Mouse (Mus musculus): ENCODE measurements around the gene Atrn.

The Atrn gene

DNA sequence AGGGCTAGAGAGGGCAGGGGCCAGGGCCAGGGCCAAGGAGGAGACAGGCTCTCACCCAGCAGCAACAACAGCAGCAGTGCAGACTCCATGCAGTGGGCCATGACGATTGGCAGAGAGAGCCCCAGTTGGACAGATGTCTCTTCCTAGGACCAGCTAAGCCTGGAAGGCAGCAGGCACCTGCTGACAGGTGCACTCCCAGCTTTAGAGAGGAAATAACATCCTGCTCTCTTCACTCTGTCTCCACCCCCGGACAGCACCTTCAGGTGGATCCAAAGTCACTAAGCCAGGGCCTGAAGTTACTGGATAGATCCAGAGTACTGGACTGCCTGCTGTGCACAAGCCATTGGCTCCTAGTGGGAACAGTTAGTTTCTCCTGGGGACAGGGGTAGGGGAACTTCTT is 136.7 kb downstream of the Atrn start, which contains the start of gene Gfra4:
Gfra4 (minus strand) TSS at position 101 of the 400 bp plus-strand sequence.
- DNase-seq, result no peak

DNA sequence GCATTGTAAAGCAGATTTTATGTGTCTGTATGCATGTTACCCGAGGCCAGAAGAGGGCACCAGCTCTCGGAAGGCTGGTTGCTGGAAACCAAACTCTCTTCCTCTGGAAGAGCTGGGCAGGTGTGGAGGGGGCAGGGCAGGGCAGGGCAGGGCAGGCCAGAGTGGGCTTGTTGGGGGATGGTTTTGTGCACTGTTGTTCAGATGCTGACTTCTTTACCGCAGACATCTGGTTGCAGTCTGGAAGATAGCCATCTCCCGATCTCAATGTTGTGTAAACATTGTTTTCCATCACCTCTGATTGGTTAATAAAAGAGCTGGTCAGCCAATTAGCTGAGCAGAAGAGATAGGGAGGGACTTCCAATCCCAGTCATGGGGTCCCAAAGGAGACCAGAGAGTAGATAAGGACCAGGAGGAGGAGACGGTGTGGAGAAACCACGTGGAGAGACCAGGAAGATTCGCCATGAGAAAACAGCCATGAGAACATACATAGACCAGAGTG is 138.1 kb downstream of the Atrn start:
- DNase-seq, result no peak

DNA sequence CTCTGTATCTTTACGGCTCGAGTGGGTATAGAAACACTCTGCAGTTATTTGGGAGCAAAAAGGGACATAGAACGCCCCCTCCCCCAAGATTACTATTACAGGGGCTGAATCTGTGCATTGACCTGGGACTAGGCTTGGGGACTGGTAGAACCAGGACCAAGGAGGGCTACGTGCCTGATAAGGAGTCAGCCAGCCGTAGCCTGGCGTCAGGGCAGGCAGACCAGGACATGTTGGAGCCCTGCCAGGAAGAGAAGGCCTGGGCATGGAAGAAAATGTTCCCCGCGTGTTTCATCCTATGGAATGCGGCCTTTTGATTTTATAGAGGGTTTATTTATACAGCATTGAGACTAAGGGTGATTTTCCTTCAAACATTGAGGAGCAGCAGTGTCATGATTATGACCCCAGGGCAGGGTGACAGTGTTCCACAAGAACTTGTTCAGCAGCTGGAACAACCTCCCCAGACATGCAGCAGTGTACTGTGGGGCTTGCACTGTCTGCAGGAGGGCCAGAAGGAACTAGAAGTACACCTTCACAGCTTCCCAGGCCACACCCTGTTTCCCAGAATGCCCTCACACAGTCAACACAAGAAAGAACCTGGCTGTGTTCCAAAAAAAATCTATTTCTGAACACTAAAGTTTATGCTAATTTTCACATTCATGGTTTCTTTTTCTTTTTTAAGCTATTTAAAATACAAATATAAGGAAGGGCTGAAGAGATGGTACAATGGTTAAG is 138.9 kb downstream of the Atrn start:
- no peak for DNase-seq

DNA sequence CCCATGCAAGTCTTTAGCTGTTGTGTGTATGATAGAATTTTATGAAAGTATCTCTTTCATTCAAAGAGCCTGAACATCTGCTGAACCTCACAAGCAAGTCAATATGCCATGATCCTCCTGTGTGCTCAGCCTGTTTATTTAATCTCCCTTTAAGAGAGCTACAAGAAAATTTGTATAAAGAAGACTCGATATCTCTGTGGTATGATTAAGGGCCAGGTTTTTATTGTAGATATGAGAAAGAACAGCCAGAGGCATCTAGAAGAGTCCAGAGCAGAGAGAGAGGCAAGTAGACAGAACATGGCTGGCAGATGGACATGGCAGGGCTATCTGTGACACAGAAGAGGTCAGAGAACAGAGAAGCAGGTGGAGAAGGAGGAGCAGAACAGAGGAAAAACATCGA is 139.7 kb downstream of the Atrn start:
- DNase-seq, result no peak

DNA sequence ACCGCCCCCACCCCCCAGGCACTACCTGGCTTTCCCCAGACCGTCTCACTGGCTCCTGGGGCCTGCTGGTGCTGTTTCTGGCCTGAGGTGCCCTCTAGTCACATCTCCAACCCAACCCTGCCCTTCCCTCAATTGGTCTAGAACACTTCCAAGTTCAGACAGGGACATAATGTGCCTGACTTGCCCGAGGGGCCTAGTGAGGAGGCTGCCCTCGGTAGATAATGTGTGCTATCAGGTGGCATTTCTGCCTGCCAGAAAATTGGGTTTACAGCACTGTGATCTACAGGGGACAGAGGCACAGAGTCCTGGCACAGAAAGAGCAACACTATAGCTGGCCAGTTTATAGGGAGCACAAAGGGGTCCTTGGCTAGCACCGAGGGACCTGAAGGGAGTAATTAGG is 145.7 kb downstream of the Atrn start:
- no peak for DNase-seq

DNA sequence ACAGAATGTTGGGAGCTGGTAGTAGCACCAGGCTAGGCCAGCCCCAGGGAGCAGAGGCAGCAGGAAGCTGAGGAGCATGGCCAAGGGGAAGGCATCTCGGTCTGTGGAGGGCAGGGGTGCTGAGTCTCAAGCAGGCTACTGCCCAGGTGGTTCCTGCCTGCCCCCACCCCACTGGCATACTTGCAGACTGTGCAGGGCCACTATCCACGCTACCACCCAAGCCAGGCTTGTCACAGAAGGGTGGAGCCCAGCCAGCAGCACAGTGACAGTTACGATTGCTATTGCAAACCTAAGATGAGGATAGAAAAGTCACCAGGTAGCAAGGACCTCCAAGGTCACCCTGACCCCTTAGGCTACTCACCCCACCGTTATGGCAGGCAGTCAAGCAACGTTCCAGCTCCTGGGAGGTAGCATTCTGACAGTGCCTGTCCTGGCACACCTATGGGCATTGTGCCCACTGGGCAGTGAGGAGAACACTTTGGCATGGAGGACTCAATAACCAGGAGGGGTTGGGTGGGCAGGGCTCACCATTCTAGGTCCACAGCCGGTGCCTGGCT is 146.6 kb downstream of the Atrn start:
- DNase-seq, result no peak

DNA sequence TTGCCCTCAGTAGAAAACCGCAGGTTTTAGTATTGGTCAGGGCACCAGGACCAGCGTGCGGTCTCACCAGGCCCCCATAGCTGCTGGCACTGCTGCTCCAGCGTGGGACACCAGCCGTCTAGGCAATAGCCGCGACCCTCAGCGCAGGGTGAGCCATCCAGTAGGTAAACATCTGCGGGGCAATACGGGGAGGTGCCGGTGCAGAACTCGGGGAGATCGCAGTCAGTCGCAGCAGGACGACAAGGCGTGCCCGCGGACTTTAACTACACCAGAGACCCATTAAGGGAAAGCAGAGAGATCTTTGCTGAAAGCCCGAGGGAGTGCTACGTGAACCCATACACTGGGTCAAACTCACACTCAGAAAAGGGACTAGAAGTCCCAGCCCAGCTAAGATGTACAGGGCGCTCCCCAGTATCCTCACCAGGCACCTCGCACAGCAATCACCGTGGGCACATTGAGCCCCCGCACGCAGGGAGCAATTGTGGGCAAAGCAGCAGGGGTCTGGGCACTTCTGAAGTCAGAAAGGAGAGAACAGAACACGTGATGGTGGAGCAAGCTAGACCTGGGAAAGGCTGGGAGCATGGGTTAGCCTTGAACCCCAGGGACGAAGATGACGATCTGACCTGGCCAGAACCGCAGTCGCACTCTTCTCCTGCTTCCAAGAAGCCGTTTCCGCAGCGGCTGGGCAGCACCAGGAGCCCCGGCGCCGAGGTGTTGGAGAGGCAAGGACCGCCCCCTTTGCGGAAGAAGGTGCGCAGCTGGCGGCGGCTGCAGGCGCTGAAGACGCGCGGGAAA is 147.8 kb downstream of the Atrn start:
- no peak for DNase-seq

DNA sequence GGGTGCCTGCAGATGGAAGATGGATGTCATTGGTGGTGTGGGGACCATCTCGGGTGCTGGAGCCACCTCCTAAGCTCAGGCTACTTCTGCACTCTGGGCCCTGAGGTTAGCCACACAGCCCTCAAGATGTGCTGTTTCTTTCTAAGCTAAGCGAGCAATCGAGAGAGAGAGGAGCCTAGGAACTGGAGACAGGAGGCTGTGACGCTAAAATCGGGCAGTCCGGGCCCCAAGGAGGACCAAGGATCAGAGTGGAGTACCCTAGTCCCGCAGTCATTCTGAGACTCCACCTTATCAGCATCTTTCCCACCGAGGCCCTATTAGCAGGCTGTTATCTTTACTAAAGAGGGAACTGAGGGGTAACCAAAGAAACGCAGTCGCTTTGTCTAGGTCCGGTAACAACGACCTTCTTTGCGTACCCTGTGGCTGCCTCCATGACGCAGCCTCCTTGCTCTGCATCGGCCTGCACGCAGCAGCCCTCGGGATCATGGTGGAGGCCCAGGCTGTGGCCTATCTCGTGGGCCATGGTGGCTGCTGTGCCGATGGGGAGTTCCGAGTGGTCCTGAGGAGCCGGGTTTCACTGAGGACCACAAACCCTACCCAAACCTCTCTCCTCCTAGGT is 148.5 kb downstream of the Atrn start:
- DNase-seq, result no peak

DNA sequence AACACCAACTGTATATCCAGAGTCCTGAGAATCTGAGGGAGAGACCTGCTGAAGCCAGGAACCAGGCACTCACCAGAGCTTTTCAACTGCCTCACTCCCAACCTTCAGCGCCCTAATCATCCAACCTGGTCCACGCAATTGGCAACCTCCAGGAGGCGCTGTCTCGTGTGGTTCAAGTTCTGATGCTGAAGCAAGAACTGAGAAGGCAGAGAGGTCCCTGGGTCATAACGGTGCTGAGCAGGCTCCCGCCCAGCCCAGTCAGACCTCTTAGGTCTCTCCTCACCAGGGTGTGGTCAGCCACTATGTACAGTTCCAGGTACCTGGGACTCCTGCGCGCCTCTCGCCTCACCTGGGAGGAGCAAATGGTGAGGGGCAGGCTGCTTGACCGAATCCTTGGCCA is 149.3 kb downstream of the Atrn start:
- peak; percentile 35 to 53 for DNase-seq

DNA sequence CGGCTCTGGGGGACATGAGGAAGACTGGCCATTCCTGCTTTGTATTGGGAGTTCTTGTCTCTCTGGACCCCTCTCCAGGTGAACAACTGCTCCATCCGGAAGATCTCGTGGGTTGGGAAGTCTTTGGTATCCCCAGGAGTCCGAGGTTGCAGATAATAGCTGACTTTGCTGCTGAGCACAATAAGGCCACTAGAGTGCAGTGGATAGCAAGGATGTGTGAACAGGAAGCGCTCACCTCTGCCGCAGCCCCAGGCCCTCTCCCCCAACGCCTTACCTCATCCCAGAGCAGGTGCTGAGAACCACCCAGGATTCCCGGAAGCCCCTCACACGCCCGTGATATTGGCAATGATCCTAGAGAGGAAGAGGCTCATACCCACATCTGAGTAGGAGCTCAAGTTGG is 149.9 kb downstream of the Atrn start:
- DNase-seq, result no peak

DNA sequence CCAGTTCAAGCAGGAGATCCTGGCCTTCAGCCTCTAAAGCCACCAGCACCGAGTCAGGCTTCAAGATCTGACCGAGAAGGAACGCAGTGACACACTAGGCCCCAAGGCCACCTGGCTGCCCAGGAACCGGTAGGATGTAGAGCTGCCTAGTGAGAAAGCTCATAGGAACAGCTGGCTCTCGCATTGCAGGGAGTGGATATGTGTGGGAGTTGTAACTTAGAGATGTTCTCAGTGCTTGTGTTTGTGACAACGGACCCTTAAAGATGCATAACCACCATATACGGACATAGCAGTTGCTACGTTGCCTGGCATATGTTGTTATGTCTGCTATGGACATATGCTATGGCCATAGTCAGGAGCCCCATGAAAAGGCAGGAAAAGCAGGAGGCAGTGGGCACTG is 152.4 kb downstream of the Atrn start:
- no peak for DNase-seq

DNA sequence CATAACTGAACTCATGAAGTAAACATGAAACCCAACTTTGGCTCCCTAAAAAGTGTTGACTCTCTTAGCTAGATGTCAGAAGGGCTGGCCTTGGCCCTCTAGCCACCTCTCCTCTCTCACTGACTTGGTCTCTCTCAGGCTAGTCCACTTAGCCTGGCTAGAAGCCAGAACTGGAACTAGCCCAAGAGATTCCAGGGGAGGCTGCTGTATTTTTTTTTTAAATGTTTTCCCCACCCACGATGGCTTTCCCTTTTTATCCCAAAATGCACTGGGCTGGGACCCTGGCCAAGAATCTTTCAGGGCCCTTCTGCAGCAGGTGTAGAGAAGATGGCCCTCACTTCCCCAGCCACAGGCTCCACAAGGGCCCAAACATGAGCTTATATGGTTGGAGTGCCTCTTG is 153.1 kb downstream of the Atrn start:
- DNase-seq, result peak; percentile 70 to 78

DNA sequence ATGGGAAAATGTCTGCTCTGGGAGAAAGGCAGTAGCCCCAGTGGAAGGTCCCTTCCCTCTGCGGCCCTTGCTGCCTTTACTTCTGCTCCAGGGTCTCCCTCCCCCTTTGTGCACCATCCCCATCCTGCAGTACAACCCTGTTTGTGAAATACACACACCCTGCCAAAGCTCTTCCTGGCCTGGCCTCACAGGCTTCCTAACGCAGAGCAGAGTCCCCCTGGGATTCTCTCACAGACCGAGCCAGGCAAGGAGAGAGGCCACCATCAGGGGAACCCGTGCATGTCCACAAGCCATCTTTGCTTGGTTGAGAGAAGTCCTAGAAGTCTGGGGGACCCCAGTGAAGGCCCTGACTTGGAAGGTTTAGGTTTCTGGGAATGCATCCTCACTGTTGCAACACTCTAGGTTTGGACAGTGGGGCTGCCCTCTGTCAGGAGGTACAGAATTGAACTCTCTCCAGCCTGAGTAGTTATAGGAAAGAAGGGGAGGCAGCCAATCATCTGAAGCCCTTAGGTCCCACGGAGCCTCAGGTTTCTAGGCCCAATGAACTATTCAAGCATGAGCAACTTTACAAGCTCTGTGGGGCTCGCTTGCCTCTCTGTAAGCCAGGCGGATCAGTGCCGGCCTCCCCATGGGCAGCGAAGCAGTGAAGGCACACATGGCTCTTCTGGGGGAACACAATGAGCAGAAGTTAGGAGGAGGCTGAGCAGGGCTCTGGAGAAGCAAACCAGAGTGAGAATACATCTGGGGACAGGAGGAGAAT is 153.7 kb downstream of the Atrn start:
- no peak for DNase-seq

DNA sequence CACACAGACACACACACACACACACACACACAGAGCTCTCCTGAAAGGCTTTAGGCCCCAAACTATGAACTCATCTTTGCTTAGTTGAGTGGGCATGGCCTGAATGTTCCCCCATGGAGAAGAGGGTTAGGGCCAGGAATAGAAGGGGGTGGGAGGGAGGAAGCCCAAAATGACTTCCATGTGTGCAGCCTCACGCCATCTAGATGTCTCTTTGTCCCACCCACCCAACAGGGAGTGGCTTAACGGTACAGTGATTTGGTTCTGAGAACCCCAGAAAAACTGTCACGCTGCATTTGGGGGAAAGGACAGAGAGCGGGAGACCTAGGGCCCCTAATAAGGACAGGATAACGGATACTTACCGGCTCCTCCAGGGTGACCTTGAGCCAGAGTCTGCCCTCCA is 154.5 kb downstream of the Atrn start:
- DNase-seq, result no peak

DNA sequence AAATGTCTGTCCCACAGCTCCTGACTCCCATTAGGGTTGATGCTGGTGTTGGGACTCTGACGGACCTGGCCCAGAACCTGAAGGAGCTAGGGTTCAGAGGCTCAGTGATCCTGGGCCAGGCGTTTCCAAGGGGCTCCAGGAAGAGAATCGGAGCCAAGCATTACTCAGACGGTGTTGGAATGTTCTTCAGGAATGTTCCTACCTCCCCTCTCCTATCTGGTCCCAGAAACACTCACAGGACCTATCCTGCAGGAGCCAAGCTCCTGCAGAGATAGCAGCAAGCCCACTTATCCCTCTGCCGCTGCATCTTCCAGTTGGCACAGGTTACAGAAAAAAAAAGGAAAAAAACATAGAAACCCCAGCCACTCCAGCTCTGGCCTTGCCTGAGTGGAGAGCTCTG is 155.3 kb downstream of the Atrn start:
- DNase-seq, result no peak

DNA sequence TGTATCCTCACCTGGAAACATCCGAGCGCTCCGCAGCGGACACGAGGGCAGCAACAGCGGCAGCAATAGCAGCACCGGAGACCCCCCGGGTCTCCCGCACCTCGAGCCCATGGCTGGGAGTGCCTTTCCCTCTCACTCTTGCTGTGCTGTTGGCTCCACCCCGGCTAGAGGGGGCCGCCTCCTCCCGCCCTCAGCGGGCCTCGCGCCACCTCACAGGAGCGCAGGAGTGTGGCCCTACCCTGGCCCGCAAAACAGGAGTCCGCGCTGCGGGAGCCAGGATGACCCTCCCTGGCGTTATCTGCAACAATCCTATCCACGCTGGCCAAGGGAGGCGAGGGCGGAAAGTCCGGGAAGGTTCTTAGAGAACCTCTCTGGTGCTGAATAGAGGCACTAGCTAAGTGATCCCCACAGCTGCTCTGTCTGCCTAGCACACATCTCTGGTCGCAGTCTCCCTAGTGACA is 157.1 kb downstream of the Atrn start, which contains the start of gene Adam33:
Adam33 (minus strand) TSS at position 411 of the 461 bp plus-strand sequence.
- no peak for DNase-seq

DNA sequence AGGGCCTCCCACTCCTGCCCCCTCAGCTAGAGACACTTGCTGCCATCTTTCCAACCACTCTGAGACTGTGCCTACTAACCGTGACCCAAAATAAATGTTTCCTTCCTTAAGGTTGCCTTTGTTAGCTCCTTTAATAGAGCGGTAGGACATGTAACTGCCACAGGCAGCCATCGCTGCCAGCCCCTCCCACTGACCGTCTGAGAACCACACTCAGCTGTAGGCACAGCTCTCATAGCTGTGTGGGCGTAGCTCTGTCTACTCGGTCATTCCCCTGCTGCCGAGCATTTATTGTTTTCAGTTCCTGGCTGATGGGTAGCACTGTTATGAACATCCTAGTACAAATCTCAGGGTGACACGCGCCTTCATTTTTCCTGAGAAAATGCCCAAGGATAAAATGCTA is 160.0 kb downstream of the Atrn start:
- DNase-seq, result no peak

DNA sequence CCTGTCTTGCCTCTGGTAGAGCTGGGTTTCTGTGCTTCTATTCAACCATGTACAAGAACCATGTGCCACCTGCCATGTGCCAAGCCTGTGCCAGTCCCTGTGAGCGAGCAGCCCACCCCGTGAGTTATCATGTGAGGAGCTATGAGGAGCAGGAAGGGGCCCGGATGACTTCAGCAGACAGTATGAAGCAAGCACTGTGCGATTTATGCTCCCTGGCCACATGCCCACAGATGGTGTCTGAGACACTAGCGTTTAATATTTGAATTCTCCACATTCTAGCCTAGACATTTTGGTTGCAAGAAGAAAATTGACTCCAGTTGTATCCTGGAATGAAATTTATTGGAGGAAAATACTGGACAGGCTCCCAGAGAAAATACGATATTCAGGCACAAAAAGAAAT is 161.2 kb downstream of the Atrn start:
- DNase-seq, result no peak

DNA sequence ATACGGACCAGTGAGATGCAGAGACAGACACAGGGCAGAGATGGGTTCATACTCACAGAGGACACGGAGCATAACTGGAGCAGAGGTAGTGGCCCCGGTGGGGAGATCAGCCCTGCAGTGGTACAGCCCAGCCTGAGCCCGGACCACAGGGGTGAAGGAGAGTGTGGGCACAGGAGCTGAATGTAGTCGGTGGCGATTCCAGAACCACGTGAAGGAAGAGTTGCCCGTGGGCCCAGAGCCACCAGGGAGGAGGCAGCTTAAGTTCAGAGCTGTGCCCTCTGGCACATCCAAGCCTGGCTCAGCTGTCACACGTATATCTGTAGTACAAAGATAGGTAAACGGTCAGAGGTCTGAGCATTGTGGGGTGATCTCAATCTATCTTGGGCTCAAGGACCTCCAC is 166.2 kb downstream of the Atrn start:
- DNase-seq, result no peak

Measured in lung, adult 18-20 months (tissue).